ENCODE assay signal across 9 mouse cellular contexts in the genomic region with DNA sequence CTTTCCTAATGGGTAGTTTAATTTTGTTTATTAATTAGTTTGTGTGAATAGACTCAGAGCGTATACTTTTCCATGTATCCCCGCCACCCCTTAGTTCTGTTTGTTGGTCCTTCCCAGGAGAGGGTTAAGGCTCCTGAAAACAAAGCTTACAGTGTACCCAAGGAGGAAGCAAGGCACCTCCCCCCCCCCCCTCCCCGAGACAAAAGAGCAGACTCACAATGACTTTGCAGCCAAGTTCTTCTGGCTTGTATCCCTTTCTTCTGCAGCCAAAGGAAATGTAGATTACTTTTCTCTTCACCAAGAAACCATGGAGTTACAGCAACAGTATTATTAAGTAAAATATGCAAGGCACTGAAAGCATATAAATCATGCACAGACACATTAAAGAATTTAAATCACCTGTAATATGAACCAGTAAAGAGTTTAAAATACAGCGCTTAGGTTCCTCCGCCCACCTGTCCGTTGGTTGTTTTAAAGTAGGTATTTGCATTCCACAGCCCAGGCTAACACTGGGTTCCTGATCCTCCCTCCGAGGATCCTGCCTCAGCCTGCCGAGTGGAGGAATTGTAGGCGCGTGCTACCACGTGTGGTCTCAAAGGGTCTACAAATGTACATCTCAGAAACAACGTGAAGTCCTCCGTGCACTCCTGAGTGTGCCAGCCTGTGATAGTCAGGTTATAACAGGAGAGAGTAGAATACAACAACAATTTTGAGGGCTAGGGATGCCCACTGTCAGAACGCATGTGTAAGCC. TPM values are rescaled to one million over a fixed set of nuclear protein-coding genes. Genes with fewer than 3 reads are reported as not detected.
DNase-seq lines count a peak whose midpoint lies in the region; ATAC-seq and TF ChIP-seq lines count a peak whose summit lies in the region.
"Had no signal": no experiment of that assay in that cellular context is flagged by ENCODE, and none has a peak within 500 bp of the region (broad histone marks: within the 10 kb centered on the region; RNA-seq: fewer than 3 reads in every experiment).

No protein-coding gene starts in this region.

- 52% methylated on average over 14 of the region's 14 CpGs for WGBS in lung, embryonic 14.5 days
- WGBS in embryonic facial prominence, embryonic 13.5 days: 37% methylated on average over 14 of the region's 14 CpGs

- H3K4me2 ChIP-seq in lung, embryonic 14.5 days: 0 out of 2 replicates have a peak overlapping the region, but pooled peaks have one; percentile 7
- H3K4me2 ChIP-seq in embryonic facial prominence, embryonic 13.5 days: no peak overlapping the region

- no peak overlapping the region for H3K27ac ChIP-seq in lung, embryonic 14.5 days (ENCODE audit: low read depth)
- 0 out of 2 replicates have a peak overlapping the region, but pooled peaks have one; percentile 16 for H3K27ac ChIP-seq in embryonic facial prominence, embryonic 13.5 days

- intact Hi-C loops in left cerebral cortex, postnatal 25 days (cut with DNase I): loop anchor here (2.0 to 10.0 kb wide), 3 partner anchors 31 to 359 kb away; a partner anchor contains a TSS

- no peaks in the 10 kb centered on the region for H3K27me3 ChIP-seq in lung, embryonic 14.5 days (ENCODE audit: insufficient read depth, low read length)
- no peaks in the 10 kb centered on the region for H3K27me3 ChIP-seq in embryonic facial prominence, embryonic 13.5 days

- peak; percentile 5 for DNase-seq in embryo, embryonic 11 days
- no peak for DNase-seq in embryo, embryonic 10.5 days (ENCODE audit: low spot score)
- DNase-seq in lung, embryonic 14.5 days: peak; percentile 41
- no peak for DNase-seq in lung, postnatal 36 days
- DNase-seq in gastrocnemius, adult 18-20 months (ENCODE audit: low spot score): no peak
- DNase-seq in left cerebral cortex, postnatal 25 days (ENCODE audit: low spot score in 2 of 2): no peak
- DNase-seq: left cerebral cortex, postnatal 4 days had no signal

- no peak overlapping the region for H3K9ac ChIP-seq in lung, embryonic 14.5 days
- H3K9ac ChIP-seq in embryonic facial prominence, embryonic 13.5 days: no peak overlapping the region

- H3K36me3 ChIP-seq in lung, embryonic 14.5 days (ENCODE audit: insufficient read depth): no peaks in the 10 kb centered on the region
- H3K36me3 ChIP-seq in embryonic facial prominence, embryonic 13.5 days: no peaks in the 10 kb centered on the region

- TF ChIP-seq CTCF in lung, embryonic 14.5 days (IDR thresholded peaks at IDR 0.05; ENCODE audit: low read depth): no peak

- H3K4me1 ChIP-seq in lung, embryonic 14.5 days (ENCODE audit: insufficient read depth): peaks cover 5% of the 10 kb centered on the region
- H3K4me1 ChIP-seq in embryonic facial prominence, embryonic 13.5 days: peaks cover 21% of the 10 kb centered on the region

- ATAC-seq in lung, embryonic 14.5 days (ENCODE audit: insufficient read depth): no peak
- no peak for ATAC-seq in embryonic facial prominence, embryonic 13.5 days (ENCODE audit: insufficient number of reproducible peaks, insufficient read depth, low FRiP score, low TSS enrichment, low read depth)
- 0 out of 2 replicates have a peak, but pooled peaks have one; percentile 8 for ATAC-seq in megakaryocyte-erythroid progenitor cell, adult 5-6 weeks (replicated peaks; ENCODE audit: low FRiP score, low TSS enrichment, poor library complexity, severe bottlenecking)

- H3K4me3 ChIP-seq in lung, embryonic 14.5 days (ENCODE audit: low read depth, low read length): no peak overlapping the region
- H3K4me3 ChIP-seq in embryonic facial prominence, embryonic 13.5 days: no peak overlapping the region

- no peaks in the 10 kb centered on the region for H3K9me3 ChIP-seq in lung, embryonic 14.5 days (ENCODE audit: low read depth, low read length)
- no peaks in the 10 kb centered on the region for H3K9me3 ChIP-seq in embryonic facial prominence, embryonic 13.5 days

RNA-seq across cellular contexts. Expression of a gene that starts 1.8 kb away (rescaled TPM):
- 76.3 and 78.6 TPM in 2 replicates for polyA plus RNA-seq in lung, embryonic 14.5 days (2014; fragmentation: Nextera tagmentation; extraction: Ambion mirVana)
- 53.1 and 59.7 TPM in 2 replicates for polyA plus RNA-seq in embryonic facial prominence, embryonic 13.5 days (2015; fragmentation: Nextera tagmentation; extraction: Ambion mirVana)
- 293 and 359 TPM in 2 replicates for total RNA-seq in megakaryocyte-erythroid progenitor cell, adult 5-6 weeks (2014; fragmentation: Nextera tagmentation)
- 158 and 161 TPM in 2 replicates for total RNA-seq in megakaryocyte-erythroid progenitor cell, adult 5-6 weeks (2017)
- total RNA-seq in gastrocnemius, adult 18-20 months (2021): 10 to 100 TPM; 24.6 to 31.9 TPM
- total RNA-seq in left cerebral cortex, postnatal 25 days (2021): 10 to 100 TPM; 62.6 to 79.5 TPM

RNA-seq across cellular contexts. Expression of a gene that starts 30.6 kb away (rescaled TPM):
- polyA plus RNA-seq in lung, embryonic 14.5 days (2014; fragmentation: Nextera tagmentation; extraction: Ambion mirVana): 77.8 and 80.2 TPM in 2 replicates
- 76.7 and 83.3 TPM in 2 replicates for polyA plus RNA-seq in embryonic facial prominence, embryonic 13.5 days (2015; fragmentation: Nextera tagmentation; extraction: Ambion mirVana)
- total RNA-seq in megakaryocyte-erythroid progenitor cell, adult 5-6 weeks (2014; fragmentation: Nextera tagmentation): 87.8 and 97.9 TPM in 2 replicates
- 179 and 194 TPM in 2 replicates for total RNA-seq in megakaryocyte-erythroid progenitor cell, adult 5-6 weeks (2017)
- total RNA-seq in gastrocnemius, adult 18-20 months (2021): 10 to 100 TPM; 27.2 to 28.4 TPM
- total RNA-seq in left cerebral cortex, postnatal 25 days (2021): 10 to 100 TPM; 27.1 to 30.3 TPM

RNA-seq across cellular contexts. Expression of a gene that starts 50.3 kb away (rescaled TPM):
- 13.4 and 14.0 TPM in 2 replicates for polyA plus RNA-seq in lung, embryonic 14.5 days (2014; fragmentation: Nextera tagmentation; extraction: Ambion mirVana)
- 8.6 and 9.4 TPM in 2 replicates for polyA plus RNA-seq in embryonic facial prominence, embryonic 13.5 days (2015; fragmentation: Nextera tagmentation; extraction: Ambion mirVana)
- total RNA-seq in megakaryocyte-erythroid progenitor cell, adult 5-6 weeks (2014; fragmentation: Nextera tagmentation): 0.84 TPM in 1 of 2 replicates, not detected in the other
- total RNA-seq in megakaryocyte-erythroid progenitor cell, adult 5-6 weeks (2017): not detected in 2 replicates
- total RNA-seq in gastrocnemius, adult 18-20 months (2021): 1 to 10 TPM; 3.0 to 8.3 TPM
- 10 to 100 TPM; 16.1 TPM for total RNA-seq in left cerebral cortex, postnatal 25 days (2021)

Comparison
In these comparisons a context has a peak if more than half of its experiments do, and no peak if none do; other contexts are left out.
1. DNase-seq: peak in embryo, embryonic 11 days (single experiment) and lung, embryonic 14.5 days (single experiment); none in embryo, embryonic 10.5 days (single experiment), lung, postnatal 36 days (single experiment), gastrocnemius, adult 18-20 months (single experiment) and left cerebral cortex, postnatal 25 days (0 of 2).